Mouse (Mus musculus) ES-E14 (cell line): ENCODE measurements at regions not wholly inside any gene's neighbourhood (a gene's known extent, or its start where the extent isn't known, plus 50 kb on each side); places are given as distances from the start of the nearest gene placed in this dataset.

Experiments used
- DNase-seq: peaks from one replicate; pipeline ENCODE4 v3.0.0-alpha.2; 2013; ENCODE audit warnings: low read depth, low spot score
- H3K27ac ChIP-seq: 2 replicates; pipeline ENCODE4 v1.5.1; 2012; ENCODE audit warnings: low read depth, mild to moderate bottlenecking, low read length, moderate library complexity, mixed read lengths; ENCODE audit not compliant: poor library complexity, insufficient read depth, severe bottlenecking
- H3K36me3 ChIP-seq: 2 replicates; pipeline ENCODE4 v1.6.1; 2012; ENCODE audit warnings: mild to moderate bottlenecking, low read length, moderate library complexity, mixed read lengths; ENCODE audit not compliant: control insufficient read depth, poor library complexity, insufficient read depth, severe bottlenecking
- H3K4me1 ChIP-seq, 2 experiments: fragments of 150-350 bp in 1 of 2; sonication (generic) in 1 of 2; 2 replicates each; pipeline ENCODE4 v1.6.1; 2012; ENCODE audit warnings: low read length in 2 of 2, mild to moderate bottlenecking in 1 of 2, mixed read lengths in 1 of 2; ENCODE audit not compliant: control insufficient read depth in 2 of 2, insufficient read depth in 2 of 2, poor library complexity in 1 of 2
- H3K4me3 ChIP-seq, 2 experiments: fragments of 150-350 bp in 1 of 2; sonication (generic) in 1 of 2; 2 replicates each; pipeline ENCODE4 v1.5.1; 2012; ENCODE audit warnings: low read length in 2 of 2, low read depth in 1 of 2, mild to moderate bottlenecking in 1 of 2, mixed read lengths in 1 of 2; ENCODE audit not compliant: insufficient read depth in 1 of 2, poor library complexity in 1 of 2, severe bottlenecking in 1 of 2
- H3K9ac ChIP-seq: 2 replicates; pipeline ENCODE4 v1.6.1; 2012; ENCODE audit warnings: low read depth, mild to moderate bottlenecking, low read length, mixed read lengths; ENCODE audit not compliant: poor library complexity, insufficient read depth, severe bottlenecking
- H3K9me3 ChIP-seq: fragments of 150-350 bp; sonication (generic); 2 replicates; pipeline ENCODE4 v1.6.1; 2012; ENCODE audit warnings: low read depth, mild to moderate bottlenecking, low read length; ENCODE audit not compliant: control insufficient read depth, insufficient read depth
- CHD2 ChIP-seq: IDR thresholded peaks from 2 replicates; pipeline ENCODE4 v1.6.1; 2014; ENCODE audit warnings: mild to moderate bottlenecking, low read depth, low read length, inconsistent platforms
- HCFC1 ChIP-seq: IDR thresholded peaks from 2 replicates; pipeline ENCODE4 v1.6.1; 2012; ENCODE audit warnings: low read length, inconsistent platforms, borderline replicate concordance; ENCODE audit not compliant: insufficient read depth
- MAFK ChIP-seq: IDR thresholded peaks from 2 replicates; pipeline ENCODE4 v1.6.1; 2014; ENCODE audit warnings: mild to moderate bottlenecking, low read depth, low read length, inconsistent platforms; ENCODE audit not compliant: insufficient read depth
- ZC3H11A ChIP-seq: IDR thresholded peaks from 2 replicates; pipeline ENCODE4 v1.6.1; 2012; ENCODE audit warnings: low read depth, mild to moderate bottlenecking, inconsistent platforms, low read length, borderline replicate concordance
- ZNF384 ChIP-seq: IDR thresholded peaks from 2 replicates; pipeline ENCODE4 v1.6.1; 2012; ENCODE audit warnings: low read depth, low read length, inconsistent platforms
- in situ Hi-C, 2 experiments: fragments of 600-800 bp; cut with MboI; formaldehyde crosslinking; loops; one replicate each; pipeline ENCODE4 v1.15.1; 2025; ENCODE audit warnings: low sequenced_read_pairs in 2 of 2, inconsistent platforms in 1 of 2; ENCODE audit not compliant: unreplicated experiment in 2 of 2

GRCm38 (mm10) chr12:14001672-14002071 lies 150.2 kb downstream of the Fam84a start:
- no peak for DNase-seq
- in situ Hi-C loops, result no loop called here
- no peaks in the 10 kb centered on the region for H3K4me1 ChIP-seq

GRCm38 (mm10) chr12:13984396-13984776 lies 167.5 kb downstream of the Fam84a start:
- no peak overlapping the region for H3K9ac ChIP-seq
- in situ Hi-C loops, result no loop called here
- H3K9me3 ChIP-seq, result no peaks in the 10 kb centered on the region
- H3K4me1 ChIP-seq, result no peaks in the 10 kb centered on the region
- no peaks in the 10 kb centered on the region for H3K36me3 ChIP-seq
- H3K4me3 ChIP-seq, result no peak overlapping the region
- H3K27ac ChIP-seq, result no peak overlapping the region
- no peak for DNase-seq
- TF ChIP-seq MAFK, result no peak
- no peak for TF ChIP-seq ZNF384
- no peak for TF ChIP-seq ZC3H11A
- no peak for TF ChIP-seq CHD2

More at GRCm38 (mm10) chr12:14001672-14002071, 150.2 kb downstream of the Fam84a start:
- H3K4me3 ChIP-seq, result no peak overlapping the region
- H3K9ac ChIP-seq, result no peak overlapping the region
- H3K36me3 ChIP-seq, result no peaks in the 10 kb centered on the region
- H3K9me3 ChIP-seq, result no peaks in the 10 kb centered on the region
- TF ChIP-seq ZC3H11A, result no peak
- no peak for TF ChIP-seq CHD2
- H3K27ac ChIP-seq, result no peak overlapping the region

- no peaks in the 10 kb centered on the region for H3K4me1 ChIP-seq
- no peak overlapping the region for H3K27ac ChIP-seq
- in situ Hi-C loops, result no loop called here
Observed at GRCm38 (mm10) chr12:13983631-13984395, 168.0 kb downstream of the Fam84a start.

GRCm38 (mm10) chr12:13964537-13964936 lies 187.3 kb downstream of the Fam84a start:
- no peak for DNase-seq
- no peaks in the 10 kb centered on the region for H3K4me1 ChIP-seq
- no peak overlapping the region for H3K4me3 ChIP-seq
- in situ Hi-C loops, result no loop called here
- no peak for TF ChIP-seq MAFK
- no peak for TF ChIP-seq CHD2
- no peak for TF ChIP-seq HCFC1
- no peak for TF ChIP-seq ZNF384
- no peak for TF ChIP-seq ZC3H11A
- no peak overlapping the region for H3K9ac ChIP-seq
- no peak overlapping the region for H3K27ac ChIP-seq
- no peaks in the 10 kb centered on the region for H3K36me3 ChIP-seq
- H3K9me3 ChIP-seq, result no peaks in the 10 kb centered on the region

More at GRCm38 (mm10) chr12:13983631-13984395, 168.0 kb downstream of the Fam84a start:
- no peak overlapping the region for H3K9ac ChIP-seq
- no peak for DNase-seq
- H3K4me3 ChIP-seq, result no peak overlapping the region
- no peak for TF ChIP-seq ZC3H11A
- no peak for TF ChIP-seq CHD2
- no peak for TF ChIP-seq MAFK
- TF ChIP-seq ZNF384, result no peak
- TF ChIP-seq HCFC1, result no peak
- no peaks in the 10 kb centered on the region for H3K9me3 ChIP-seq
- no peaks in the 10 kb centered on the region for H3K36me3 ChIP-seq

GRCm38 (mm10) chr12:13939494-13939893 lies 212.4 kb downstream of the Fam84a start:
- Histone ChIP-seq H3K9me3 (no peaks in the 10 kb centered on the region), H3K4me3 (no peak overlapping the region), H3K9ac (no peak overlapping the region), H3K27ac (no peak overlapping the region), H3K36me3 (no peaks in the 10 kb centered on the region), H3K4me1 (no peaks in the 10 kb centered on the region)
- TF ChIP-seq ZC3H11A (no peak), ZNF384 (no peak), HCFC1 (no peak), CHD2 (no peak), MAFK (no peak)
- no peak for DNase-seq
- in situ Hi-C loops, result no loop called here
